11 mouse cellular contexts compared by ENCODE assay signal in the genomic region with DNA sequence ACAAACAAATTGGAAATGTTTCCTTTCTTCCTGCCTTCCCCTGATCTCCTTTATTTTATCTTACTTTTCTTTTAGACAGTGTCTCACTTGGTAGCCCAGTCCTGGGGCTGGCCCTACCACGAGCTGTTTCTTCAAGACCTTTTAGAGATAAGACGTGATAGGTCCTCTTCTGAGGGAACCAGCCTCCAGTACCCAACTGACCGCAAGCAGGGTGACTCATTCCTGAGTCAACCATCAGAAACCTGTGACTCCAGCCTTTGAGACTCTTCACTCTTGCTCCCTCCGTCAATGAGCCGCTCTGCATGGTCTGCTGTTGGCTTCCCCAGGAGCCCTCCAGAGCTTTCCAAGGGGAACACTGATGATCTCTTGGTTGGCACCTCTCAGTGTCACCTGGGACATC. TPM values are rescaled to one million over a fixed set of nuclear protein-coding genes. Genes with fewer than 3 reads are reported as not detected.
A peak's percentile ranks its signal among the peaks of the same experiment; 100 is the strongest.
DNase-seq lines count a peak whose midpoint lies in the region; ATAC-seq lines count a peak whose summit lies in the region.
"Had no signal": no experiment of that assay in that cellular context is flagged by ENCODE, and none has a peak within 500 bp of the region (broad histone marks: within the 10 kb centered on the region; RNA-seq: fewer than 3 reads in every experiment).

No protein-coding gene starts in this region.

- H3K4me2 ChIP-seq in stomach, embryonic 15.5 days: no peak overlapping the region
- H3K4me2 ChIP-seq: forebrain, embryonic 13.5 days; limb, embryonic 12.5 days; neural tube, embryonic 13.5 days had no signal

- H3K27ac ChIP-seq in stomach, embryonic 15.5 days: peak overlapping the region; percentile 52; the same call in 1 of the 2 replicates
- H3K27ac ChIP-seq: forebrain, embryonic 13.5 days; limb, embryonic 12.5 days; neural tube, embryonic 13.5 days had no signal

- no peak overlapping the region for H3K9ac ChIP-seq in stomach, embryonic 15.5 days
- H3K9ac ChIP-seq: forebrain, embryonic 13.5 days; limb, embryonic 12.5 days; neural tube, embryonic 13.5 days had no signal

- no peaks in the 10 kb centered on the region for H3K36me3 ChIP-seq in stomach, embryonic 15.5 days
- H3K36me3 ChIP-seq: limb, embryonic 12.5 days; neural tube, embryonic 13.5 days had no signal

- no peak overlapping the region for H3K4me3 ChIP-seq in stomach, embryonic 15.5 days (replicated peaks)
- H3K4me3 ChIP-seq: forebrain, embryonic 13.5 days; limb, embryonic 12.5 days; neural tube, embryonic 13.5 days had no signal

- H3K4me1 ChIP-seq in stomach, embryonic 15.5 days: no peaks in the 10 kb centered on the region
- H3K4me1 ChIP-seq: forebrain, embryonic 13.5 days; limb, embryonic 12.5 days; neural tube, embryonic 13.5 days had no signal

- H3K9me3 ChIP-seq in stomach, embryonic 15.5 days: no peaks in the 10 kb centered on the region
- H3K9me3 ChIP-seq: forebrain, embryonic 13.5 days; limb, embryonic 12.5 days; neural tube, embryonic 13.5 days had no signal

- DNase-seq in heart, adult 11 months: peak; percentile 87
- DNase-seq in heart, adult 8-10 months (ENCODE audit: low spot score): no peak
- DNase-seq in adrenal gland, postnatal 10 days: peak; percentile 23
- peak; percentile 29 for DNase-seq in lung, postnatal 10 days
- DNase-seq in spleen, adult 12 weeks (ENCODE audit: low spot score): no peak
- no peak for DNase-seq in B cell, adult 2 months
- DNase-seq in thymus, postnatal 10 days (ENCODE audit: low spot score in 2 of 2): no peak

- peak; percentile 65; the same call in 1 of the 2 replicates for ATAC-seq in stomach, embryonic 15.5 days (ENCODE audit: insufficient read depth, low FRiP score, low read depth)
- ATAC-seq: forebrain, embryonic 13.5 days had no signal

- no peaks in the 10 kb centered on the region for H3K27me3 ChIP-seq in stomach, embryonic 15.5 days (replicated peaks)
- H3K27me3 ChIP-seq: forebrain, embryonic 13.5 days; neural tube, embryonic 13.5 days had no signal

- 63% methylated on average over 5 of the region's 5 CpGs for WGBS in stomach, embryonic 15.5 days

RNA-seq across cellular contexts. Expression of gene Alyref2, which starts 32.4 kb away (rescaled TPM):
- 1 to 10 TPM; 1.8 to 2.8 (median 2.1) TPM for total RNA-seq in heart, adult 8-10 months (2022)
- 1 to 10 TPM; 5.9 to 6.7 TPM for total RNA-seq in adrenal gland, postnatal 10 days (2021)
- 14.4 and 15.0 TPM in 2 replicates for polyA plus RNA-seq in stomach, embryonic 15.5 days (2015; fragmentation: Nextera tagmentation; extraction: Ambion mirVana)

RNA-seq across cellular contexts. Expression of gene F11r, which starts 33.6 kb away (rescaled TPM):
- total RNA-seq in heart, adult 8-10 months (2022): 10 to 100 TPM; 34.5 to 36.2 (median 35.6) TPM
- total RNA-seq in adrenal gland, postnatal 10 days (2021): 10 to 100 TPM; 64.9 to 66.2 TPM
- 108 and 121 TPM in 2 replicates for polyA plus RNA-seq in stomach, embryonic 15.5 days (2015; fragmentation: Nextera tagmentation; extraction: Ambion mirVana)

RNA-seq across cellular contexts. Expression of gene Tstd1, which starts 52.2 kb away (rescaled TPM):
- 1 to 10 TPM in 3 of 4 experiments, under 1 TPM in 1; 0.75 to 2.0 (median 1.3) TPM for total RNA-seq in heart, adult 8-10 months (2022)
- 10 to 100 TPM; 16.6 to 36.1 TPM for total RNA-seq in adrenal gland, postnatal 10 days (2021)
- polyA plus RNA-seq in stomach, embryonic 15.5 days (2015; fragmentation: Nextera tagmentation; extraction: Ambion mirVana): 5.3 and 5.9 TPM in 2 replicates

RNA-seq across cellular contexts. Expression of gene Usf1, which starts 59.8 kb away (rescaled TPM):
- total RNA-seq in heart, adult 8-10 months (2022): 10 to 100 TPM; 43.0 to 48.4 (median 45.2) TPM
- 10 to 100 TPM; 53.5 to 67.7 TPM for total RNA-seq in adrenal gland, postnatal 10 days (2021)
- polyA plus RNA-seq in stomach, embryonic 15.5 days (2015; fragmentation: Nextera tagmentation; extraction: Ambion mirVana): 63.3 and 66.5 TPM in 2 replicates

Comparison
In these comparisons a context has a peak if more than half of its experiments do, and no peak if none do; other contexts are left out.
1. DNase-seq: peak in heart, adult 11 months (single experiment), adrenal gland, postnatal 10 days (single experiment) and lung, postnatal 10 days (single experiment); none in heart, adult 8-10 months (single experiment), spleen, adult 12 weeks (single experiment), B cell, adult 2 months (0 of 2) and thymus, postnatal 10 days (0 of 2).
2. RNA of gene Tstd1, which starts 52.2 kb away (total RNA-seq): 16.6 to 36.1 TPM in adrenal gland, postnatal 10 days; 0.75 to 2.0 TPM in heart, adult 8-10 months; every median in the first group is over 4 times any median in the second.